Mouse (Mus musculus): ENCODE results near the gene Fbxo21. TPM values are rescaled to one million over a fixed set of nuclear protein-coding genes. Genes with fewer than 3 reads are reported as not detected.

The Fbxo21 gene
- polyA plus RNA-seq (2015; fragmentation: Nextera tagmentation; extraction: Ambion mirVana), result 50.1 and 51.0 TPM in 2 replicates

DNA sequence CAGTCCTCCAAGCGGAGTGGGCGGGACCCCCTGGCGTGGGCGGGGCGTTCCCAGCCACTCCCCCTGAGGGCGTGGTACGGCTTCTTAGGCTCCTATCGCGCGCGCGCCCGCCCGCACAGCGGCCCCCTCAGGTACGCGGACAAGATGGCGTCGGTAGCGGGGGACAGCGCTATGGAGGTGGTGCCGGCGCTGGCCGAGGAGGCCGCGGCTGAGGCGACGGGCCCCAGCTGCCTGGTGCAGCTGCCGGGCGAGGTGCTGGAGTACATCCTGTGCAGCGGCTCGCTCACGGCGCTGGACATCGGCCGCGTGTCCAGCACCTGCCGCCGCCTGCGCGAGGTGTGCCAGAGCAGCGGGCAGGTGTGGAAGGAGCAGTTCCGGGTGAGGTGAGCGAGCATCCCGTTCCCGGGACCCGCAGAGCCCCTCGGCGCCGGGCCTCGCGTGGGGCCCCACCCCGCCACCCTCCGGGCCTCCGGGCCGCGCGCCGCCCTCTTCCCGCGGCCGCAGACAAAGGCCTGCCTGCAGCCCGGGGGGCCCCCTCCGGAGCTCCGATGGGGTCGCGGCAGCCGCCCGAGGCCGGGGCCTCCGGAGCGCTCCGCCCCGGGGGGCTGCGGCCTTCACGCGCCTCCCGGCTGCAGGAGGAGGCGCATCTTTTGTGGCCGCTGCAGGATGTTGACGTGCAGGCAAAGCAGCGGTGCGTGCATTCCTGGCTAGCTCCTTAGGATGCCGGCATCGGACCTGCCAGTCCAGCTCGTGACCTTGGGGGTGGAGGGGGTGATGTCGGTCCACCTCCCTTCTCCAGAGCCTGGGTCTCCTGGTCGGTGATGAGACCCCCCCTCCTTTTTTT lies at the start of gene Fbxo21:
Gene Fbxo21, plus strand, starts transcription at position 74 of the 844 bp plus-strand sequence.
- H3K4me2 ChIP-seq (ENCODE audit: low read depth, low read length), result peak within 1 kb of the TSS; percentile 84
- no peaks in the 10 kb centered on the region for H3K27me3 ChIP-seq (replicated peaks; ENCODE audit: control insufficient read depth, insufficient read depth, low read length)
- H3K4me3 ChIP-seq (ENCODE audit: low read length), result peak within 1 kb of the TSS; percentile 98
- peaks cover 28% of the 10 kb centered on the region for H3K4me1 ChIP-seq (ENCODE audit: control insufficient read depth, insufficient read depth, low read length)
- peak; percentile 91 for ATAC-seq
- peaks cover 6% of the 10 kb centered on the region; the same call in 1 of the 2 replicates for H3K36me3 ChIP-seq (ENCODE audit: control insufficient read depth, insufficient read depth, low read length)
- under 1% methylated on average over 85 of the region's 88 CpGs for WGBS
- H3K9me3 ChIP-seq (ENCODE audit: control insufficient read depth, low read length), result no peaks in the 10 kb centered on the region
- peak within 1 kb of the TSS; percentile 79 for H3K27ac ChIP-seq (ENCODE audit: low read length)
- peak within 1 kb of the TSS; percentile 92 for H3K9ac ChIP-seq (ENCODE audit: low read depth, low read length)

DNA sequence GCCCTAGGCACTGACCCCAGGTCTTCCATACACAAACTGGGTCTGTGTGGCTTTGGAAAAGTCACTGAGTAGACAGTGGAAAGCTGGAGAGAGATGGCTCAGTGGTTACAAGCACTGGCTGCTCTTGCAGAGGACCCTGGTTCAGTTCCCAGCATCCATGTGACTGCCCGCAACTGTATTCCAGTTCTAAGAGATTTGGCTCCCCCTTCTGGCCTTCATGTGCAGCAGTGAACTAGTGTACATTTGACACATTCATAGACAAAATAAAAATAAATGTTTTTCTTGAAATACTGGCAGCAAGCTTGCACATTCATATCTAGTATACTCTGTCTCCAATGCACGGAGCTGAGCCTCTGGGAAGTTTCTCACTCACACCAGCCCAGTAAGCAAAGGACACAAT lies 48.0 kb upstream of the Fbxo21 start:
- Histone ChIP-seq H3K9me3 (ENCODE audit: control insufficient read depth, low read length) (no peaks in the 10 kb centered on the region), H3K36me3 (ENCODE audit: control insufficient read depth, insufficient read depth, low read length) (no peaks in the 10 kb centered on the region), H3K4me1 (ENCODE audit: control insufficient read depth, insufficient read depth, low read length) (no peaks in the 10 kb centered on the region), H3K27me3 (replicated peaks; ENCODE audit: control insufficient read depth, insufficient read depth, low read length) (no peaks in the 10 kb centered on the region), H3K9ac (ENCODE audit: low read depth, low read length) (no peak overlapping the region), H3K4me3 (ENCODE audit: low read length) (no peak overlapping the region), H3K27ac (ENCODE audit: low read length) (no peak overlapping the region), H3K4me2 (ENCODE audit: low read depth, low read length) (no peak overlapping the region)
- 84% methylated on average over 2 of the region's 2 CpGs for WGBS
- ATAC-seq, result no peak

DNA sequence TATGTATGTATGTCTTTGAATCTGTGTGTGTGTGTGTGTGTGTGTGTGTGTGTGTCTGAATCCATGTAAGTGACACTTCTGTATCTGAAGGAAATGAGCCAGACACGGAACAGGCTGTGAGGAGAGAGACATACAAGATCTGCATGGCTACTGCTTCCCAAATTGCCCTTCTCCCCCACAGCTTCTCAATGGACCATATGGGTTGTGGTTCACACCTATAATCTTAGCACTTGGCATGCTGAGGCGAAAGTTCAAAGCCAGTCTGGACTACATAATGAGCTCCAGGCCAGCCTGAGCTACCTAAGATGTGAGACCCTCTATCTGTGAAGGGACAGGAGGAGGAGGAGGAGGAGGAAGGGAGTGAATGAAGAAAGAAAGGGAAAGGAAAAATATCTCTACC lies 44.3 kb upstream of the Fbxo21 start:
- H3K27me3 ChIP-seq (replicated peaks; ENCODE audit: control insufficient read depth, insufficient read depth, low read length), result no peaks in the 10 kb centered on the region
- 80% methylated on average over 2 of the region's 2 CpGs for WGBS
- H3K9ac ChIP-seq (ENCODE audit: low read depth, low read length), result no peak overlapping the region
- ATAC-seq, result no peak
- H3K4me1 ChIP-seq (ENCODE audit: control insufficient read depth, insufficient read depth, low read length), result no peaks in the 10 kb centered on the region
- H3K27ac ChIP-seq (ENCODE audit: low read length), result no peak overlapping the region
- no peak overlapping the region for H3K4me3 ChIP-seq (ENCODE audit: low read length)
- H3K36me3 ChIP-seq (ENCODE audit: control insufficient read depth, insufficient read depth, low read length), result no peaks in the 10 kb centered on the region
- H3K4me2 ChIP-seq (ENCODE audit: low read depth, low read length), result no peak overlapping the region
- H3K9me3 ChIP-seq (ENCODE audit: control insufficient read depth, low read length), result no peaks in the 10 kb centered on the region

- WGBS, result 4% methylated on average over 6 of the region's 9 CpGs
- Histone ChIP-seq H3K4me2 (ENCODE audit: low read depth, low read length) (no peak overlapping the region), H3K9me3 (ENCODE audit: control insufficient read depth, low read length) (no peaks in the 10 kb centered on the region), H3K36me3 (ENCODE audit: control insufficient read depth, insufficient read depth, low read length) (no peaks in the 10 kb centered on the region), H3K27me3 (replicated peaks; ENCODE audit: control insufficient read depth, insufficient read depth, low read length) (no peaks in the 10 kb centered on the region), H3K9ac (ENCODE audit: low read depth, low read length) (no peak overlapping the region), H3K27ac (ENCODE audit: low read length) (no peak overlapping the region), H3K4me1 (ENCODE audit: control insufficient read depth, insufficient read depth, low read length) (no peaks in the 10 kb centered on the region), H3K4me3 (ENCODE audit: low read length) (no peak overlapping the region)
- peak; percentile 64 for ATAC-seq
Observed at GRCm38 (mm10) chr5:117932862-117933261, 43.7 kb upstream of the Fbxo21 start.

GRCm38 (mm10) chr5:117936346-117936745 lies 40.2 kb upstream of the Fbxo21 start:
- Histone ChIP-seq H3K36me3 (ENCODE audit: control insufficient read depth, insufficient read depth, low read length) (no peaks in the 10 kb centered on the region), H3K4me3 (ENCODE audit: low read length) (no peak overlapping the region), H3K4me1 (ENCODE audit: control insufficient read depth, insufficient read depth, low read length) (no peaks in the 10 kb centered on the region), H3K9ac (ENCODE audit: low read depth, low read length) (no peak overlapping the region), H3K9me3 (ENCODE audit: control insufficient read depth, low read length) (0 out of 2 replicates have a peak, but pooled peaks cover 2% of the 10 kb centered on the region), H3K27me3 (replicated peaks; ENCODE audit: control insufficient read depth, insufficient read depth, low read length) (no peaks in the 10 kb centered on the region), H3K4me2 (ENCODE audit: low read depth, low read length) (no peak overlapping the region), H3K27ac (ENCODE audit: low read length) (no peak overlapping the region)
- no peak for ATAC-seq
- 57% methylated on average over 16 of the region's 16 CpGs for WGBS

- H3K27ac ChIP-seq (ENCODE audit: low read length), result no peak overlapping the region
- H3K27me3 ChIP-seq (replicated peaks; ENCODE audit: control insufficient read depth, insufficient read depth, low read length), result no peaks in the 10 kb centered on the region
- H3K4me3 ChIP-seq (ENCODE audit: low read length), result no peak overlapping the region
- no peaks in the 10 kb centered on the region for H3K36me3 ChIP-seq (ENCODE audit: control insufficient read depth, insufficient read depth, low read length)
- no peaks in the 10 kb centered on the region for H3K4me1 ChIP-seq (ENCODE audit: control insufficient read depth, insufficient read depth, low read length)
- 0 out of 2 replicates have a peak, but pooled peaks cover 2% of the 10 kb centered on the region for H3K9me3 ChIP-seq (ENCODE audit: control insufficient read depth, low read length)
- no peak overlapping the region for H3K9ac ChIP-seq (ENCODE audit: low read depth, low read length)
- 82% methylated on average over 3 of the region's 3 CpGs for WGBS
- ATAC-seq, result no peak
- no peak overlapping the region for H3K4me2 ChIP-seq (ENCODE audit: low read depth, low read length)
Observed at GRCm38 (mm10) chr5:117937186-117937585, 39.3 kb upstream of the Fbxo21 start.

GRCm38 (mm10) chr5:117938182-117938581 lies 38.3 kb upstream of the Fbxo21 start:
- peak; percentile 71 for ATAC-seq
- H3K27me3 ChIP-seq (replicated peaks; ENCODE audit: control insufficient read depth, insufficient read depth, low read length), result no peaks in the 10 kb centered on the region
- no peaks in the 10 kb centered on the region for H3K36me3 ChIP-seq (ENCODE audit: control insufficient read depth, insufficient read depth, low read length)
- H3K27ac ChIP-seq (ENCODE audit: low read length), result no peak overlapping the region
- 0 out of 2 replicates have a peak, but pooled peaks cover 2% of the 10 kb centered on the region for H3K9me3 ChIP-seq (ENCODE audit: control insufficient read depth, low read length)
- WGBS, result 16% methylated on average over 14 of the region's 14 CpGs
- H3K4me2 ChIP-seq (ENCODE audit: low read depth, low read length), result peak overlapping the region; percentile 56
- H3K4me3 ChIP-seq (ENCODE audit: low read length), result peak overlapping the region; percentile 41
- no peaks in the 10 kb centered on the region for H3K4me1 ChIP-seq (ENCODE audit: control insufficient read depth, insufficient read depth, low read length)
- H3K9ac ChIP-seq (ENCODE audit: low read depth, low read length), result no peak overlapping the region

- no peak overlapping the region for H3K4me3 ChIP-seq (ENCODE audit: low read length)
- H3K9ac ChIP-seq (ENCODE audit: low read depth, low read length), result no peak overlapping the region
- H3K4me1 ChIP-seq (ENCODE audit: control insufficient read depth, insufficient read depth, low read length), result no peaks in the 10 kb centered on the region
- no peaks in the 10 kb centered on the region for H3K36me3 ChIP-seq (ENCODE audit: control insufficient read depth, insufficient read depth, low read length)
- H3K9me3 ChIP-seq (ENCODE audit: control insufficient read depth, low read length), result 0 out of 2 replicates have a peak, but pooled peaks cover 2% of the 10 kb centered on the region
- ATAC-seq, result no peak
- WGBS, result 65% methylated on average over 8 of the region's 8 CpGs
- no peak overlapping the region for H3K4me2 ChIP-seq (ENCODE audit: low read depth, low read length)
- no peaks in the 10 kb centered on the region for H3K27me3 ChIP-seq (replicated peaks; ENCODE audit: control insufficient read depth, insufficient read depth, low read length)
- no peak overlapping the region for H3K27ac ChIP-seq (ENCODE audit: low read length)
Observed at GRCm38 (mm10) chr5:117939402-117939801, 37.1 kb upstream of the Fbxo21 start.

DNA sequence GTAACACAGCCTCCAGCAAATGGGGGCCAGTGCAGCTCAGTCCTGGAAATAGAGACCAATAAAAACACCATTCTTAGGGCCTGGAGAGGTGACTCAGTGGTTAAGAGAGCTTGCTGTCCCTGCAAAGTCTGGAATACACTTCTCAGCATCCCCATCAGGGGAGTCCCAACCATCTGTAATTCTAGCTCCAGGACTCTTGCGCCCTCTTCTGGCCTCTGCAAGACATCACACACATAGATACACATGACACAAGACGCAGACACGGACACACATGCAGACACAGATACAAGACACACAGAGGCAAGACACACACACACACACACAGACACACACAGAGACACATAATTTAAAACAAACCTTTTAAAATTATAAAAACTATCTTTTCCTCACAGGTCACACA lies 35.0 kb upstream of the Fbxo21 start:
- Histone ChIP-seq H3K36me3 (ENCODE audit: control insufficient read depth, insufficient read depth, low read length) (no peaks in the 10 kb centered on the region), H3K9ac (ENCODE audit: low read depth, low read length) (no peak overlapping the region), H3K27me3 (replicated peaks; ENCODE audit: control insufficient read depth, insufficient read depth, low read length) (no peaks in the 10 kb centered on the region), H3K27ac (ENCODE audit: low read length) (no peak overlapping the region), H3K4me1 (ENCODE audit: control insufficient read depth, insufficient read depth, low read length) (no peaks in the 10 kb centered on the region), H3K4me2 (ENCODE audit: low read depth, low read length) (no peak overlapping the region), H3K9me3 (ENCODE audit: control insufficient read depth, low read length) (0 out of 2 replicates have a peak, but pooled peaks cover 2% of the 10 kb centered on the region), H3K4me3 (ENCODE audit: low read length) (no peak overlapping the region)
- no peak for ATAC-seq
- 83% methylated on average over 3 of the region's 3 CpGs for WGBS

All from intestine, embryonic 16.5 days (tissue).